Comparison of ENCODE assay signal across 8 mouse cellular contexts in the genomic region with DNA sequence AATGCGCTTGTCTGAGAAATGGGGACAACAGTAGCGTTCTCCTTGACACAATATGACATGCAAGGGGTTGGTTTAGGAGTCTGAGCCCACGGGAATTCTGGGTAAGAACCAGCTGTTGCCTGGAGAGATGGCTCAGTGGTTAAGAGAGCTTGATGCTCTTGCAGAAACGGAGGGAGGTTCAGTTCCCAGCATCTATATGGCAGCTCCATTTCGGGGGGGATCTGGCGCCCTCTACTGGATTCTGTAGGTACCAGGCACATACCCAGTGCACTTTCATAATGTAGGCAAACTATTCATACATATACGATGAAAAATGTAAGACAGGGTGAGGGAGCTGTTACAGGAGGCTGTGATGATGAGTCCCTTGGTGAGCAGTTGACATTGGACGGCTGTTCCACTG.
DNase-seq lines count a peak whose midpoint lies in the region; ATAC-seq lines count a peak whose summit lies in the region.

No protein-coding gene starts in this region.

- no peak overlapping the region for H3K4me3 ChIP-seq in midbrain, embryonic 10.5 days
- H3K4me3 ChIP-seq in midbrain, embryonic 13.5 days (replicated peaks): no peak overlapping the region

- H3K27me3 ChIP-seq in midbrain, embryonic 10.5 days (ENCODE audit: low read depth, poor library complexity, severe bottlenecking): no peaks in the 10 kb centered on the region
- no peaks in the 10 kb centered on the region for H3K27me3 ChIP-seq in midbrain, embryonic 13.5 days

- H3K9me3 ChIP-seq in midbrain, embryonic 10.5 days (replicated peaks): no peaks in the 10 kb centered on the region
- H3K9me3 ChIP-seq in midbrain, embryonic 13.5 days: no peaks in the 10 kb centered on the region

- H3K36me3 ChIP-seq in midbrain, embryonic 10.5 days: no peaks in the 10 kb centered on the region
- H3K36me3 ChIP-seq in midbrain, embryonic 13.5 days: no peaks in the 10 kb centered on the region

- H3K4me1 ChIP-seq in midbrain, embryonic 10.5 days: no peaks in the 10 kb centered on the region
- H3K4me1 ChIP-seq in midbrain, embryonic 13.5 days (replicated peaks): no peaks in the 10 kb centered on the region

- peak; percentile 42 for DNase-seq in midbrain, embryonic 10.5 days (ENCODE audit: low spot score)
- peak; percentile 71 for DNase-seq in R1 (ENCODE audit: low read depth, low spot score)
- peak; percentile 24 for DNase-seq in cerebellum, adult 9-11 months
- DNase-seq in left cerebral cortex, postnatal 4 days: peak; percentile 57
- peak; percentile 84 for DNase-seq in naive thymus-derived CD4-positive, alpha-beta T cell, adult 2 months (ENCODE audit: low read depth)
- peak; percentile 81 for DNase-seq in thymus, postnatal 0 days (ENCODE audit: low spot score)

- H3K4me2 ChIP-seq in midbrain, embryonic 13.5 days (replicated peaks): no peak overlapping the region

- H3K9ac ChIP-seq in midbrain, embryonic 13.5 days (replicated peaks): no peak overlapping the region

- no peak overlapping the region for H3K27ac ChIP-seq in midbrain, embryonic 10.5 days (replicated peaks)
- H3K27ac ChIP-seq in midbrain, embryonic 13.5 days: no peak overlapping the region

- intact Hi-C loops in left cerebral cortex, postnatal 4 days (cut with DNase I): no loop called here

- no peak for ATAC-seq in midbrain, embryonic 13.5 days
- ATAC-seq in granulocyte monocyte progenitor cell, adult 5-6 weeks (replicated peaks; ENCODE audit: poor library complexity, severe bottlenecking): peak; percentile 50

- WGBS in midbrain, embryonic 10.5 days: 35% methylated on average over 8 of the region's 8 CpGs
- WGBS in midbrain, embryonic 13.5 days: 36% methylated on average over 8 of the region's 8 CpGs

Comparison
In these comparisons a context has a peak if more than half of its experiments do, and no peak if none do; other contexts are left out.
1. DNase-seq: peak in every context shown above with its lines; median percentile 84 in naive thymus-derived CD4-positive, alpha-beta T cell, adult 2 months; 81 in thymus, postnatal 0 days; 71 in R1; 57 in left cerebral cortex, postnatal 4 days; 42 in midbrain, embryonic 10.5 days; 24 in cerebellum, adult 9-11 months.